Mouse (Mus musculus): Measurements from ENCODE around the gene Hoxd8.

DNA sequence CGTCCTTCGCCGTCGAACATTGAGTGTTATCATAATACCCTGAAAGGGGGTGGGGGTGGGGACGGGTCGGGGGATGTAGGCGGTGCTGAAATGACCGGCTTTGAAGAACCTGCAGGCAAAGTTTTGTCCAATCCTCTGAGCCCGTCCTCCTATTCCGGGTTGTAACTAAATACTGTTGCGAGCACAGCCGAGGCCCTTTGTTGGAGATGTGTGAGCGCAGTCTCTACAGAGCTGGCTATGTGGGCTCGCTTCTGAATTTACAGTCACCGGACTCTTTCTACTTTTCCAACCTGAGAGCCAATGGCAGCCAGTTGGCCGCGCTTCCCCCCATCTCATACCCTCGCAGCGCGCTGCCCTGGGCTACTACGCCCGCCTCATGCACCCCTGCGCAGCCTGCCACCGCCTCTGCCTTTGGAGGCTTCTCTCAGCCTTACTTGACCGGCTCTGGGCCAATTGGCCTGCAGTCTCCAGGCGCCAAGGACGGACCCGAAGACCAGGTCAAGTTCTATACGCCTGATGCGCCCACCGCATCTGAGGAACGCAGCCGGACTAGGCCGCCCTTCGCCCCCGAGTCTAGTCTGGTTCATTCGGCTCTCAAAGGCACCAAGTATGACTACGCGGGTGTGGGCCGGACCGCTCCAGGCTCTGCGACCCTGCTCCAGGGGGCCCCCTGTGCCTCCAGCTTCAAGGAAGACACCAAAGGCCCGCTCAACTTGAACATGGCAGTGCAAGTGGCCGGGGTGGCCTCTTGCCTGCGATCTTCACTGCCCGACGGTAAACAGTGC, 29.3 kb upstream of the Hoxd8 start, which contains the start of gene Hoxd12:
- TF ChIP-seq CTCF (IDR thresholded peaks at IDR 0.05; ENCODE audit: low read depth) (no peak), EP300 (IDR thresholded peaks at IDR 0.05; ENCODE audit: low read depth) (no peak)

Measured in liver, embryonic 14.5 days (tissue).